Mouse (Mus musculus): ENCODE measurements around the gene Hsp90ab1.

Gene Hsp90ab1

DNA sequence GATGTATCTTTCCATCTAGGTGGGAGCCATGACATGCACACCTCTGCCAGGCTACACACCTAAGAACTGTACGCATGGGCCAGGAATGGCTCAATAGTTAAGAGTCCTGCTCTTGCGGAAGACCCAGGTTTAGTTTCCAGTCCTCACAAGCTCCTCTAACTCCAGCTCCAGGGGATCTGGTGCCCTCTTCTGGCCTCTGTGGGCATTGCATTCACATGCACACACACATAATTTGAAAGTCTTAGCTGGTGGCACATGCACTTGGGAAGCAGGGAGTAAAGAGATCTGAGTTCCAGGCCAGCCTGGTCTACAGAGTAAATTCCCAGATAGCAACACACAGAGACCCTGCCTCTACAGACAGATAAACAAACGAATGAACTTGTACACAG lies 13.4 kb upstream of the Hsp90ab1 start:
- TF ChIP-seq NANOG (IDR thresholded peaks at IDR 0.05; ENCODE audit: borderline replicate concordance, low read length) (no peak), CTCF (conservative IDR thresholded peaks at IDR 0.05; ENCODE audit: low read length) (peak; percentile 86)
- Histone ChIP-seq H3K27me3 (ENCODE audit: insufficient read depth, low read length) (no peaks in the 10 kb centered on the region), H3K9me3 (ENCODE audit: low read length) (no peaks in the 10 kb centered on the region), H3K4me3 (replicated peaks; ENCODE audit: low read length) (peak overlapping the region; percentile 63), H3K4me1 (replicated peaks; ENCODE audit: low read depth, low read length) (peaks cover 94% of the 10 kb centered on the region), H3K36me3 (ENCODE audit: insufficient read depth, low read length) (peaks cover 86% of the 10 kb centered on the region)

DNA sequence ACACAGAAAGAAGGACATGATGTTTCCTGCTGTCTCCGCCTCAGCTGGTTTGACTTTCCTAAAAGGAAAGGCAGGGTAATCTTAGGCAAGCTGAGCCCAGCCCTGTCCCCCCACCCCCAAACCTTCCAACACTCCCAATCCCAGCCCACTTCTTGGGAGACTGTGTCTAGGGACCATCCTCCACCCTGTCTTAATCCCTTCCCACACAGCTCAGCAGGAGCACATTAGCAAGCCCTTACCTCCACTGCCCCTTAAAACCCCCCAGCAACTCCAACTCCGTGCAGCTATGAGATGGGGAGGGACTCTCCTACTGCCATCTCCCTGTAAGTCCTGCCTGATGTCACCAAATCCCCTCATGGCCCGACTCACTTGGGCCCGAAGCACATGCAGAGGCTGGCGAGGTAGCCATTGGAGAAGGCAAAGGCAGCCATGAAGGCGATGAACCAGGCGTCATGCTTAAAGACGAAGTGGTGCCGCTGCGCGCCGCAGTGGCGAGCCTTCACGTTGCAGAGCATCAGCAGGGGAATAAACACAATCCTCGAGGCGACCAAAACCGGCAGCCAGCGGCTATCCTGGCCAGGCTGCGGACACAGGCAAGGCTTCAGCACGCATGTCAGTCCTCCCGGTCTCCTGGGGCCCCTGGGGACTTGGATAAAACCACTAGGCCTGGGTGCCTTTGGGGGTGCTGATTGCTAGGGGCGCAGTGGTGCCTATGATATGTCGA lies 12.8 kb upstream of the Hsp90ab1 start:
- Histone ChIP-seq H3K9me3 (ENCODE audit: low read length) (no peaks in the 10 kb centered on the region), H3K4me3 (replicated peaks; ENCODE audit: low read length) (peak overlapping the region; percentile 63), H3K36me3 (ENCODE audit: insufficient read depth, low read length) (peaks cover 80% of the 10 kb centered on the region), H3K4me1 (replicated peaks; ENCODE audit: low read depth, low read length) (peaks cover 94% of the 10 kb centered on the region), H3K27me3 (ENCODE audit: insufficient read depth, low read length) (no peaks in the 10 kb centered on the region)
- TF ChIP-seq NANOG (IDR thresholded peaks at IDR 0.05; ENCODE audit: borderline replicate concordance, low read length) (no peak), POU5F1 (IDR thresholded peaks at IDR 0.05; ENCODE audit: borderline replicate concordance, low read length) (no peak), CTCF (conservative IDR thresholded peaks at IDR 0.05; ENCODE audit: low read length) (no peak)

DNA sequence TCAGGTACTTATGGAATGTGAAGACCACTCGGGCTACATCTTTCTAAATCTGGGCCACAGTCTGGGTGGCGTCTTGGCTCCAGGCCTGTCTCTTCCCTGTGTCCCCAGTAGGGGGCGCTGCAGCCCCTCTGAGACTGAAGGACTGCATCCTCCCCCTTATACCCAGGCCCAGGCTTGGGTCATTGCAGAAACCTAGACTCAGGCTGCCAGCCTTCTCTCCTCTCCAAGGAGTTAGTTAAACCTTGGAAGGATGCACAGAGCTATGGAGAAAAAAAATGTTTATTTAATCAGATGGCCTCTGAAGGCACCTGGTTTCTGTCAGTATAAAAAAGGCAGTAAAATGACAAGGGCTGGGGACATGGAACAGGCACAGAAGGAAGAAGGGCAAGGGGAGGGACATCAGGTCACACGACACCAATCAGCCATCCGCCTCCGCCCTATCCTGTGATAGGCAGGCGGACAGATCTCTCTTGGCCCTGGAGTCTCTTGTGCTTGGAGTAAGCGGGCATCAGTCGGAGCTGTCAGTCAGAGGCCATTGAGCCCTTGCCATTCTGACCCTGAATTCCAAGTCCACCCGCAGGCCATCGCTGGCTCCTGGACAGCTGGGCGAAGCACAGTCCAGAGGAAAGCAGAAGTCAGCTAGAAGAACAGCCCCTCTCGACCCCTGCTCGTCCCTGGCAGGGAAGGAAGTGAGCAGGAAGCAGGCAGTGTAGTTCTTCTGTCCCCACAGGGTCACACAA lies 12.0 kb upstream of the Hsp90ab1 start:
- Histone ChIP-seq H3K4me1 (replicated peaks; ENCODE audit: low read depth, low read length) (peaks cover 92% of the 10 kb centered on the region), H3K27me3 (ENCODE audit: insufficient read depth, low read length) (no peaks in the 10 kb centered on the region), H3K9me3 (ENCODE audit: low read length) (no peaks in the 10 kb centered on the region), H3K4me3 (replicated peaks; ENCODE audit: low read length) (peak overlapping the region; percentile 63), H3K36me3 (ENCODE audit: insufficient read depth, low read length) (peaks cover 73% of the 10 kb centered on the region)
- TF ChIP-seq POU5F1 (IDR thresholded peaks at IDR 0.05; ENCODE audit: borderline replicate concordance, low read length) (no peak), CTCF (conservative IDR thresholded peaks at IDR 0.05; ENCODE audit: low read length) (peak; percentile 97), NANOG (IDR thresholded peaks at IDR 0.05; ENCODE audit: borderline replicate concordance, low read length) (no peak)

DNA sequence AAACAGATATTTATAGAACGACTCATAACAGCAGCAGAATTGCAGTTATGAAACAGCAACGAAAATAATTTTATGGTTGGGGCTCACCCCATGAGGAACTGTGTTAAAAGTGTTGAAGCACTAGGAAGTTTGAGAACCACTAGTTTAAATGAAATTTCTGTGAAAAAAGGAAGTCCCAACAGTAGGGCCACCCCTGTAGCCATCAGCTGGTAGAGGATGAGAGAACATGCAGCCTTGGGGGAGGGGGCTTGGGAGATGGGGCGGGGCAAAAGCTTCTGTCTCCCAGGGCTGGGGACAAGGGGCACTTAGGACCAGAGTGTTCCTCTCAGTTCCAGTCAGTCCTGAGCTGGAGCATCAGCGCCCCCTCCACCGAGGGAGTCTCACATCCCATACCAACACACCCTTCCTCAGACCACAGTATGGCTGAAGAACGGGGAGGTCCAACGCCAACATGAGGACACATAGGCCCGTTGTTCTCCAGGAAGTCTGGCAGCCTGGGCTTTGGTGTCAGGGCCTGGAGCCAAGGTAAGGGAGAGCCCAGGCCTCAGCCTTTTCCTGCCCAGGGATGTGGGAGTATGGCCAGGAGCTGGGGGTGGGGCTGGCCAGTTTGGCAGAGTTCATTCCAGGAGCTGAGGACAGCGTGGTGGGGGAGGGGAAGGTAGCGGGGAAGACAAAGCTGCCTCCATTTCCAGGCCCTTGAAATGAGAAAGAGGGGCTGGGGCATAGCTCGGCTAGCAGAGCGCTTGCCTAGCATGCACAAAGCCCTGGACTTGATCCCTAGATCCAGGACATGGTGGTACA lies 11.2 kb upstream of the Hsp90ab1 start:
- TF ChIP-seq CTCF (conservative IDR thresholded peaks at IDR 0.05; ENCODE audit: low read length): no peak
- TF ChIP-seq NANOG (IDR thresholded peaks at IDR 0.05; ENCODE audit: borderline replicate concordance, low read length): no peak
- TF ChIP-seq POU5F1 (IDR thresholded peaks at IDR 0.05; ENCODE audit: borderline replicate concordance, low read length): no peak
- peaks cover 92% of the 10 kb centered on the region for H3K4me1 ChIP-seq (replicated peaks; ENCODE audit: low read depth, low read length)

DNA sequence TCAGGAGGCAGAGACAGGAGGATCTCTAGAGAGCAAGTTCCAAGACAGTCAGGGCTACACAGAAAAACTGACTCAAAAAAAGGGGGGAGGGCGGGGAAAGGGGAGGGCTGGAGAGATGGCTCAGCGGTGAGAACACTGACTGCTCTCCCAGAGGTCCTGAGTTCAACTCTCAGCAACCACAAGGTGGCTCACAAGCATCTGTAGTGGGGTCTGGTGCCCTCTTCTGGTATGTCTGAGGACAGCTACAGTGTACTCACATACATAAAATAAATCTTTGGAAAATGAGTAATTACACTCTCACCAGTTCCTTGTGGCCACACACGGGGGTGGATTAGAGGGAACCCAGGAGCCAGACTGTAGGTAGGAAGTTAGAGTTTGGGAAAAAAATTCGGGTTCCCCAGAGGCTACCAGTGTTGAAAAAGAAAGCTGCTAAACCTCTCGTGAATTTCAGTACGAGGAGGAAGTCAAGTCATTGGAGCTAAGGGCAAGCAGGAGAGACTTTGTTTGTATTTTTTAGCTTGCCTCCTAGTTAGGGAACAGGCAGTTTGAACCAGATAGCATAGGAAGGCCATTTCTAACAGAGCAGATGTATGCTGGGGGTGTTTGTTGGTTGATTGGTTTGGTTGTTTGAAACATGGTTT lies 9.8 kb upstream of the Hsp90ab1 start:
- TF ChIP-seq NANOG (IDR thresholded peaks at IDR 0.05; ENCODE audit: borderline replicate concordance, low read length): no peak
- TF ChIP-seq CTCF (conservative IDR thresholded peaks at IDR 0.05; ENCODE audit: low read length): peak; percentile 52
- Histone ChIP-seq H3K27me3 (ENCODE audit: insufficient read depth, low read length) (no peaks in the 10 kb centered on the region), H3K4me3 (replicated peaks; ENCODE audit: low read length) (no peak overlapping the region), H3K9me3 (ENCODE audit: low read length) (no peaks in the 10 kb centered on the region), H3K4me1 (replicated peaks; ENCODE audit: low read depth, low read length) (peaks cover 92% of the 10 kb centered on the region), H3K36me3 (ENCODE audit: insufficient read depth, low read length) (peaks cover 50% of the 10 kb centered on the region)

More for the DNA sequence above, 11.2 kb upstream of the Hsp90ab1 start:
- no peaks in the 10 kb centered on the region for H3K27me3 ChIP-seq (ENCODE audit: insufficient read depth, low read length)
- peaks cover 64% of the 10 kb centered on the region for H3K36me3 ChIP-seq (ENCODE audit: insufficient read depth, low read length)
- H3K4me3 ChIP-seq (replicated peaks; ENCODE audit: low read length): peak overlapping the region; percentile 63
- H3K9me3 ChIP-seq (ENCODE audit: low read length): no peaks in the 10 kb centered on the region

DNA sequence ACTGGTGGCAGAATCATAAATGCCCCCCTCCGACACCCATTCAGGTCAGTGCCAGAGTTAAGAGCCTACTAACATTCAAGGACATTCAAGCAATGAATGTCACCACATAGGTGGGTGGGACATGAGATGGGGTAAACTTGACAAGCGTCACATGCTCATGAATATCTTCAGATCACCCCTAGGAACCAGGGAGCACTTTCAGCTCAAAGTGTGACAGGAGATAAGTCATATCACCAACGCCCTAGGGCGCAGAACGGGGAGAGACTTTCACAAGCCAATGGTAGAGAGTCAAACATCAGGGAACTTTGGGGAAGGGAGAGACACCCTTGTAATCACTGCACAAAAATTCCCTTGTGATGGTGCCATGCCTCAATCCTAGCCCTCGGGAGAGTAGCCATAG lies 9.1 kb upstream of the Hsp90ab1 start:
- H3K4me3 ChIP-seq (replicated peaks; ENCODE audit: low read length): no peak overlapping the region
- no peaks in the 10 kb centered on the region for H3K27me3 ChIP-seq (ENCODE audit: insufficient read depth, low read length)
- H3K4me1 ChIP-seq (replicated peaks; ENCODE audit: low read depth, low read length): peaks cover 94% of the 10 kb centered on the region
- TF ChIP-seq POU5F1 (IDR thresholded peaks at IDR 0.05; ENCODE audit: borderline replicate concordance, low read length): no peak
- TF ChIP-seq CTCF (conservative IDR thresholded peaks at IDR 0.05; ENCODE audit: low read length): no peak
- no peak for TF ChIP-seq NANOG (IDR thresholded peaks at IDR 0.05; ENCODE audit: borderline replicate concordance, low read length)
- no peaks in the 10 kb centered on the region for H3K9me3 ChIP-seq (ENCODE audit: low read length)
- peaks cover 43% of the 10 kb centered on the region for H3K36me3 ChIP-seq (ENCODE audit: insufficient read depth, low read length)

DNA sequence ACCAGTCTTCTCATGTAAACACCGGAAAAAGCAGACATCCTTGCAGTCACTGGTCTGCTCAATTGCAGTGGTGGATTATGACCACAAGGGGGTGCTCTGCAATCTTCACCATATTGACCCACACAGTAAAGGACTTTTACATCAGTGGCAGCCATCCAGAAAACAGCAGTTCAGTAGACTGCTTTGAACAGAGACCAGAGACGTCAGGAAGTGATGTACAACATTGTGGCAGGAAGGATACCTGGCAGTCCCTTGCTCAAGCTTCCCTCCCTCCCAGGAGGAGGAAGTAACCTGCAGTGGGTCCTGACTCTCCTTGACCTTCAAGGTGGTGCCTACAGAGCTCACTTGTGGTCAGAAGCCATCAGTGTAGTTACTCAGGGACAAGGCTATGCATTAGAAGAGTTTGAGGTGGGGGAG lies 8.5 kb upstream of the Hsp90ab1 start:
- Histone ChIP-seq H3K4me1 (replicated peaks; ENCODE audit: low read depth, low read length) (peaks cover 94% of the 10 kb centered on the region), H3K36me3 (ENCODE audit: insufficient read depth, low read length) (peaks cover 37% of the 10 kb centered on the region), H3K27me3 (ENCODE audit: insufficient read depth, low read length) (no peaks in the 10 kb centered on the region), H3K4me3 (replicated peaks; ENCODE audit: low read length) (no peak overlapping the region), H3K9me3 (ENCODE audit: low read length) (no peaks in the 10 kb centered on the region)
- TF ChIP-seq CTCF (conservative IDR thresholded peaks at IDR 0.05; ENCODE audit: low read length) (peak; percentile 97), POU5F1 (IDR thresholded peaks at IDR 0.05; ENCODE audit: borderline replicate concordance, low read length) (no peak)

DNA sequence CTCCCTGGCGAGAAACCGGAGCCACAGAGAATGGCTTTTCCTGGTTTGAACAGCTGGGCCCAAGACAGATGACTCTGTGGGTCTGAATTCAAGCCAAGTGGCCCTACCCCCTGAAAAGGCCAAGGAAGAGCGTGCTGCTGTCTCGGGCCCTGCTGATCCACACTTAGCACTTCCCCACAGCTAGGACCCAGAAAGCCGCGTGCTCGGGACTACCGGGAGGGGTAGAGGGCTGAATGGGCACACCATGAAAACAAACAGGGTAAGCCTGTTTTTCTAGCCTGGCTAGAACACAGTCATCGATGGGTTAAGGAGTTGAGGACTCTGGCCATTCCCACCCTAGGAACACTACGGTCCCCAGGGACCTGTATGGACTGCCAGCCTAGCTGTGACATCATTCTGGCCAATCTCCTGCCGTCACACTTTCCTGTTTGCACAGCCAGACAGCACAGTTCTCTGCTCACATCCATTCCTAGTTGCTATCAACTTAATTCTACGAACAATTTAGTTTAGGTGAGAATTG lies 7.9 kb upstream of the Hsp90ab1 start:
- Histone ChIP-seq H3K4me3 (replicated peaks; ENCODE audit: low read length) (0 out of 2 replicates have a peak overlapping the region, but pooled peaks have one; percentile 45), H3K4me1 (replicated peaks; ENCODE audit: low read depth, low read length) (peaks cover 95% of the 10 kb centered on the region), H3K9me3 (ENCODE audit: low read length) (no peaks in the 10 kb centered on the region), H3K27me3 (ENCODE audit: insufficient read depth, low read length) (no peaks in the 10 kb centered on the region), H3K36me3 (ENCODE audit: insufficient read depth, low read length) (peaks cover 32% of the 10 kb centered on the region)
- no peak for TF ChIP-seq NANOG (IDR thresholded peaks at IDR 0.05; ENCODE audit: borderline replicate concordance, low read length)
- TF ChIP-seq CTCF (conservative IDR thresholded peaks at IDR 0.05; ENCODE audit: low read length): no peak
- no peak for TF ChIP-seq POU5F1 (IDR thresholded peaks at IDR 0.05; ENCODE audit: borderline replicate concordance, low read length)
